Mouse (Mus musculus) gastrocnemius, adult 2 months (tissue): ENCODE results near the gene Ckap2. TPM values are rescaled to one million over a fixed set of nuclear protein-coding genes. Genes with fewer than 3 reads are reported as not detected.
A peak's percentile ranks its signal among the peaks of the same experiment; 100 is the strongest.

Experiments
- DNase-seq: peaks from one replicate; pipeline ENCODE4 v3.0.0; 2022
- H3K27ac ChIP-seq: fragments of 200-600 bp; 2 replicates; pipeline ENCODE4 v1.8.1; 2022; ENCODE audit warnings: mild to moderate bottlenecking
- H3K4me3 ChIP-seq: fragments of 200-600 bp; 2 replicates; pipeline ENCODE4 v1.8.1; 2022; ENCODE audit warnings: mild to moderate bottlenecking, moderate library complexity
- CTCF ChIP-seq: fragments of 200-600 bp; IDR thresholded peaks from 2 replicates; pipeline ENCODE4 v1.8.1; 2022; ENCODE audit warnings: antibody characterized with exemption, mild to moderate bottlenecking, moderate library complexity
- intact Hi-C: fragments of 180-260 bp; cut with DNase I; formaldehyde crosslinking; loops from one replicate; pipeline ENCODE4 v1.15.1; 2025
- long read RNA-seq, 2 experiments: library from polyadenylated mRNA; stranded (forward); transcript quantifications; one replicate each; pipeline ENCODE4 v2.0.0; 2021
- total RNA-seq, 2 experiments: library from RNA; stranded (reverse); gene quantifications; 2 replicates each; pipeline ENCODE4 v1.2.3; 2021

The Ckap2 gene
- not detected for total RNA-seq
- long read RNA-seq, experiment 1, result 0 reads
- long read RNA-seq, experiment 2, result 0 reads

GRCm38 (mm10) chr8:22185431-22186397 is at the start of gene Ckap2:
Gene Ckap2, minus strand, starts transcription at chr8:22185819.
- Histone ChIP-seq H3K4me3 (peak within 1 kb of the TSS; percentile 79), H3K27ac (peak within 1 kb of the TSS; percentile 67)
- intact Hi-C loops, result no loop called here
- peak; percentile 93 for DNase-seq
- no peak for TF ChIP-seq CTCF

- H3K27ac ChIP-seq, result peak overlapping the region; percentile 67
- no peak for TF ChIP-seq CTCF
- DNase-seq, result no peak
- intact Hi-C loops, result no loop called here
- peak overlapping the region; percentile 77 for H3K4me3 ChIP-seq
Measured at GRCm38 (mm10) chr8:22228621-22229020, 43.0 kb upstream of the Ckap2 start.

- Histone ChIP-seq H3K4me3 (peak within 1 kb of the TSS; percentile 77), H3K27ac (peak within 1 kb of the TSS; percentile 67)
- peak; percentile 78 for DNase-seq
- intact Hi-C loops, result no loop called here
- no peak for TF ChIP-seq CTCF
Measured at GRCm38 (mm10) chr8:22227061-22227877, 41.6 kb upstream of the Ckap2 start, which contains the start of gene Thsd1. Gene Thsd1, plus strand, starts transcription at chr8:22227313.

DNA sequence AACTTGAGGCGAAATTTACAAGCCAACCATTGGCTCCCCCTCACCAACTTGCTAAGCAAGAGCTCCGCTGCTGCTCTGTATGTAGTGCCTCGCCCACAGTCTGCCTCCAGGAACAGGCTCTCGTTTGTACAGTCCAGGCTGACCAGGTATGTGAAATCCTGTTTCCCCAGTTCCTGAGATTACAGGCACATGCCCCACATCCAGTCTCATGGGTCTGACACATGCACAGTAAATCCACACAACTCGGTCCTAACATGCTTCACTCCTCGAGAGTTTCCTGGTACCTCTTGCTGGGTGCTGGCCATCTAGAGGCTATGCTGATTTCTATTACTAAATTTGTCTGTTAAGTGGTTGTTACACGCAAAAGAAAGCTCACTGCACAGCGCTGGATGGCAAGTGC is 40.7 kb upstream of the Ckap2 start:
- intact Hi-C loops, result no loop called here
- no peak for DNase-seq
- H3K4me3 ChIP-seq, result peak overlapping the region; percentile 77; the same call in 1 of the 2 replicates
- peak overlapping the region; percentile 67 for H3K27ac ChIP-seq
- no peak for TF ChIP-seq CTCF

DNA sequence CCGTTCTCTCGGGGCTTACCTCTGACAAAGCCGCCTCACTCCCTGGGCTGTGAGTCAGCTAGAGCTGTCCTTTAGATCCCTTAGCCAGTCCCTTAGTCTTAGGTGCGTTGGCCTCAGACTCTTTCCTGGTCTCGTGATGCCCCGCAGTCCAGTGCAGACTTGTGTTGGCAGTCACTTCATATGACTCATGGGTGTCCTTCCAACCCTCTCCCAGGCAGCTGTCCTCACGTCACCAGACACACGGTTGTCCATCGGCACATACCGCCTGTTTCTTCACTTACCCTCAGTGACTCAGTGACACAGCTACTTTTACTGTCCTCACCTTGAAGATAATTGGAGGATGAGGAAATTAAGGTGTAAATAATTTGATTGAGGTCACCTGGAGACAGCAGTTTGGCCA is 29.2 kb upstream of the Ckap2 start:
- intact Hi-C loops, result no loop called here
- peak; percentile 24 for DNase-seq
- Histone ChIP-seq H3K27ac (peak overlapping the region; percentile 51), H3K4me3 (no peak overlapping the region)
- no peak for TF ChIP-seq CTCF

GRCm38 (mm10) chr8:22209012-22209411 is 23.4 kb upstream of the Ckap2 start:
- TF ChIP-seq CTCF, result no peak
- DNase-seq, result no peak
- H3K27ac ChIP-seq, result peak overlapping the region; percentile 54; the same call in 1 of the 2 replicates
- intact Hi-C loops, result no loop called here
- no peak overlapping the region for H3K4me3 ChIP-seq

- no peak overlapping the region for H3K4me3 ChIP-seq
- intact Hi-C loops, result no loop called here
- no peak for DNase-seq
- no peak for TF ChIP-seq CTCF
- 0 out of 2 replicates have a peak overlapping the region, but pooled peaks have one; percentile 56 for H3K27ac ChIP-seq
Measured at GRCm38 (mm10) chr8:22207535-22207934, 21.9 kb upstream of the Ckap2 start.

DNA sequence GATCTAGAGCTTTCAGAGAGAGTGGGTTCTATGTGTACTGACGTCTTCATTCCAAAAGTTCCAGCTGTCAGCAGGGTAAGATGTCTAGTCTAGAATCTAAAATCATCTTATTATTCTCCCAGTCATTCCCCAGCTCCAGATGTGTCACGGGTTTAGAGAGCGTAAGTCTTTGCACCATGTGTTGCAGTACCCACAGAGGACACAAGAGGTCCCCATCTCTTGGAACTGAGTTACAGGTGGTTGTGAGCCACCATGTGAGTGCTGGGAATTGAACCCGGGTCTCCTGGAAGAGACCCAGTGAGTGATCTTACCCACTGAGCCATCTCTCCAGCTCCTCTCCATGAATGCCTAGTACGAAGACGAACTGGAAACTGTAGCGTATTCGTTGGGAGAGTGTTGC is 13.9 kb upstream of the Ckap2 start:
- peak; percentile 18; the same call in 1 of the 2 replicates for TF ChIP-seq CTCF
- Histone ChIP-seq H3K4me3 (no peak overlapping the region), H3K27ac (no peak overlapping the region)
- intact Hi-C loops, result loop anchor here (10.0 kb wide), 1 partner anchor 105 kb away; no protein-coding TSS in a partner anchor
- DNase-seq, result no peak

DNA sequence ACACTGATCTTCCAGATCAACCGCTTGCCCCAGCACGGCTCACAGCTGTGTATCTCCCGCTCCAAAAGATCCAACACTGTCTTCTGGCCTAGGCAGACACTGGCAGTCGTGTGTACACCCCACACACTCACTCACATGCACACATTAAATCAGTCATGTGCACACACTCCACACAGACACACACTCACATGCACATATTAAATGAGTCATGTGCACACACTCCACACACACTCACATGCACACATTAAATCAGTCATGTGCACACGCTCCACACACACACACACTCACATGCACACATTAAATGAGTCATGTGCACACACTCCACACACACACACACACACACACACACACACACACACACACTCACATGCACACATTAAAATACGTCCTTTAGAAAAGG is 12.3 kb upstream of the Ckap2 start:
- Histone ChIP-seq H3K4me3 (no peak overlapping the region), H3K27ac (no peak overlapping the region)
- no peak for DNase-seq
- no peak for TF ChIP-seq CTCF
- intact Hi-C loops, result loop anchor here (10.0 kb wide), 1 partner anchor 107 kb away; no protein-coding TSS in a partner anchor

- DNase-seq, result no peak
- intact Hi-C loops, result loop anchor here (2.0 to 10.0 kb wide), 2 partner anchors 111 to 183 kb away; no protein-coding TSS in a partner anchor
- peak overlapping the region; percentile 97 for H3K4me3 ChIP-seq
- TF ChIP-seq CTCF, result no peak
- peak overlapping the region; percentile 99 for H3K27ac ChIP-seq
Measured at GRCm38 (mm10) chr8:22193432-22194010, 7.9 kb upstream of the Ckap2 start.

- peak within 1 kb of the TSS; percentile 99 for H3K27ac ChIP-seq
- peak; percentile 99 for TF ChIP-seq CTCF
- intact Hi-C loops, result loop anchor here (2.0 to 10.0 kb wide), 2 partner anchors 112 to 184 kb away; no protein-coding TSS in a partner anchor
- peak within 1 kb of the TSS; percentile 97 for H3K4me3 ChIP-seq
- peak; percentile 93 for DNase-seq
Measured at GRCm38 (mm10) chr8:22192660-22193431, 7.2 kb upstream of the Ckap2 start, which contains the start of gene Vps36. Gene Vps36, plus strand, starts transcription at chr8:22192809.
